Mouse (Mus musculus) CH12.LX (cell line): ENCODE measurements around the gene Slc6a9. TPM values are rescaled to one million over a fixed set of nuclear protein-coding genes. Genes with fewer than 3 reads are reported as not detected.

ENCODE experiments used
- DNase-seq: peaks from one replicate; pipeline ENCODE4 v3.0.0-alpha.2; 2013; ENCODE audit errors: extremely low read depth
- H3K27ac ChIP-seq: 2 replicates; pipeline ENCODE4 v1.5.1; 2012; ENCODE audit warnings: low read depth, mild to moderate bottlenecking, control low read depth, moderate library complexity; ENCODE audit not compliant: insufficient read depth
- H3K27me3 ChIP-seq: replicated peaks from 2 replicates; pipeline ENCODE3; 2012; ENCODE audit warnings: inconsistent platforms
- H3K36me3 ChIP-seq, 2 experiments: replicated peaks in 1 of 2; 2 replicates each; pipeline versions ENCODE3 to v1.6.1; 2012; ENCODE audit warnings: inconsistent platforms in 1 of 2, low read length in 1 of 2, mild to moderate bottlenecking in 1 of 2, mixed read lengths in 1 of 2, moderate library complexity in 1 of 2; ENCODE audit not compliant: control insufficient read depth in 1 of 2, insufficient read depth in 1 of 2
- H3K4me1 ChIP-seq, 2 experiments: 2 replicates each; pipeline ENCODE4 v1.6.1; 2012; ENCODE audit warnings: inconsistent platforms in 1 of 2, moderate library complexity in 1 of 2; ENCODE audit not compliant: insufficient read depth in 2 of 2, control insufficient read depth in 1 of 2
- H3K4me2 ChIP-seq: 2 replicates; pipeline ENCODE4 v1.6.1; 2012; ENCODE audit warnings: low read depth, mild to moderate bottlenecking, control low read depth; ENCODE audit not compliant: poor library complexity, insufficient read depth, severe bottlenecking
- H3K4me3 ChIP-seq, 3 experiments: fragments of 150-350 bp in 1 of 3; sonication (generic) in 1 of 3; replicated peaks in 1 of 3; 2 replicates each; pipeline versions ENCODE3 to v1.5.1; 2011 to 2012; ENCODE audit warnings: low read depth in 2 of 3, low read length in 2 of 3, mild to moderate bottlenecking in 2 of 3, moderate library complexity in 2 of 3, control low read depth in 1 of 3, improper control_type of control experiment in 1 of 3, inconsistent platforms in 1 of 3, mixed read lengths in 1 of 3; ENCODE audit not compliant: poor library complexity in 1 of 3
- H3K79me2 ChIP-seq: replicated peaks from 2 replicates; pipeline ENCODE4 v1.6.1; 2012; ENCODE audit warnings: mild to moderate bottlenecking, moderate library complexity; ENCODE audit not compliant: control insufficient read depth, poor library complexity, insufficient read depth, severe bottlenecking; ENCODE audit errors: extremely low read depth
- H3K9ac ChIP-seq: 2 replicates; pipeline ENCODE4 v1.6.1; 2012; ENCODE audit warnings: low read depth, mild to moderate bottlenecking, control low read depth, moderate library complexity; ENCODE audit not compliant: insufficient read depth
- H3K9me3 ChIP-seq: replicated peaks from 2 replicates; pipeline ENCODE3; 2012; ENCODE audit warnings: low read length, inconsistent platforms, mixed read lengths
- BHLHE40 ChIP-seq: IDR thresholded peaks from 2 replicates; pipeline ENCODE4 v1.6.1; 2011; ENCODE audit warnings: mild to moderate bottlenecking, low read depth, low read length, improper control_type of control experiment
- CHD1 ChIP-seq: IDR thresholded peaks from 2 replicates; pipeline ENCODE4 v1.6.1; 2012; ENCODE audit warnings: low read depth, low read length, improper control_type of control experiment, inconsistent platforms
- CHD2 ChIP-seq: IDR thresholded peaks from 2 replicates; pipeline ENCODE4 v1.6.1; 2011; ENCODE audit warnings: low read length, improper control_type of control experiment
- CTCF ChIP-seq, 2 experiments: IDR thresholded peaks in 1 of 2; conservative IDR thresholded peaks in 1 of 2; 2 replicates each; pipeline ENCODE4 v1.5.1; 2011 to 2012; ENCODE audit warnings: low read depth in 2 of 2, low read length in 2 of 2, improper control_type of control experiment in 1 of 2, inconsistent platforms in 1 of 2, mild to moderate bottlenecking in 1 of 2, moderate library complexity in 1 of 2
- E2F4 ChIP-seq: IDR thresholded peaks from 2 replicates; pipeline ENCODE4 v1.6.1; 2011; ENCODE audit warnings: low read depth, low read length, improper control_type of control experiment; ENCODE audit not compliant: insufficient replicate concordance
- ELF1 ChIP-seq: IDR thresholded peaks from 2 replicates; pipeline ENCODE4 v1.6.1; 2014; ENCODE audit warnings: low read depth, mild to moderate bottlenecking, inconsistent platforms, low read length, improper control_type of control experiment
- EP300 ChIP-seq: IDR thresholded peaks from 2 replicates; pipeline ENCODE4 v1.6.1; 2011; ENCODE audit warnings: low read length, improper control_type of control experiment
- ETS1 ChIP-seq: conservative IDR thresholded peaks from 2 replicates; pipeline ENCODE4 v1.6.1; 2012; ENCODE audit warnings: low read depth, mild to moderate bottlenecking, inconsistent platforms, low read length, improper control_type of control experiment, moderate library complexity
- GABPA ChIP-seq: IDR thresholded peaks from 2 replicates; pipeline ENCODE4 v1.6.1; 2012; ENCODE audit warnings: low read depth, low read length, improper control_type of control experiment, inconsistent platforms; ENCODE audit not compliant: insufficient replicate concordance
- HCFC1 ChIP-seq: IDR thresholded peaks from 2 replicates; pipeline ENCODE4 v1.6.1; 2012; ENCODE audit warnings: low read depth, mild to moderate bottlenecking, inconsistent platforms, low read length, improper control_type of control experiment
- IRF4 ChIP-seq: IDR thresholded peaks from 2 replicates; pipeline ENCODE4 v1.6.1; 2014; ENCODE audit warnings: low read depth, mild to moderate bottlenecking, inconsistent platforms, low read length, improper control_type of control experiment
- JUN ChIP-seq: IDR thresholded peaks from 2 replicates; pipeline ENCODE4 v1.6.1; 2011; ENCODE audit warnings: low read depth, mild to moderate bottlenecking, low read length, improper control_type of control experiment, moderate library complexity; ENCODE audit not compliant: insufficient read depth
- JUND ChIP-seq: conservative IDR thresholded peaks from 2 replicates; pipeline ENCODE4 v1.6.1; 2011; ENCODE audit warnings: low read depth, low read length, improper control_type of control experiment
- KAT2A ChIP-seq: IDR thresholded peaks from 2 replicates; pipeline ENCODE4 v1.6.1; 2012; ENCODE audit warnings: low read length, improper control_type of control experiment, inconsistent platforms; ENCODE audit not compliant: insufficient replicate concordance
- MAFK ChIP-seq: IDR thresholded peaks from 2 replicates; pipeline ENCODE4 v1.6.1; 2011; ENCODE audit warnings: low read length, improper control_type of control experiment; ENCODE audit not compliant: insufficient replicate concordance
- MAX ChIP-seq: IDR thresholded peaks from 2 replicates; pipeline ENCODE4 v1.6.1; 2011; ENCODE audit warnings: low read length, improper control_type of control experiment
- MAZ ChIP-seq: IDR thresholded peaks from 2 replicates; pipeline ENCODE4 v1.6.1; 2012; ENCODE audit warnings: low read depth, mild to moderate bottlenecking, inconsistent platforms, low read length, improper control_type of control experiment, moderate library complexity
- MEF2A ChIP-seq: IDR thresholded peaks from 2 replicates; pipeline ENCODE4 v1.6.1; 2014; ENCODE audit warnings: low read depth, mild to moderate bottlenecking, inconsistent platforms, low read length, improper control_type of control experiment, borderline replicate concordance
- MXI1 ChIP-seq: IDR thresholded peaks from 2 replicates; pipeline ENCODE4 v1.6.1; 2011; ENCODE audit warnings: mild to moderate bottlenecking, low read depth, low read length, improper control_type of control experiment
- MYC ChIP-seq: IDR thresholded peaks from 2 replicates; pipeline ENCODE4 v1.6.1; 2011; ENCODE audit warnings: low read depth, mild to moderate bottlenecking, improper control_type of control experiment, low read length
- NELFE ChIP-seq: IDR thresholded peaks from 2 replicates; pipeline ENCODE4 v1.6.1; 2011; ENCODE audit warnings: low read depth, low read length, improper control_type of control experiment
- NRF1 ChIP-seq: IDR thresholded peaks from 2 replicates; pipeline ENCODE4 v1.6.1; 2014; ENCODE audit warnings: low read depth, mild to moderate bottlenecking, inconsistent platforms, low read length, improper control_type of control experiment, moderate library complexity
- PAX5 ChIP-seq: IDR thresholded peaks from 2 replicates; pipeline ENCODE4 v1.6.1; 2012; ENCODE audit warnings: low read length, inconsistent platforms, mixed read lengths
- POLR2A ChIP-seq: IDR thresholded peaks from 2 replicates; pipeline ENCODE4 v1.6.1; 2011; ENCODE audit warnings: low read depth, mild to moderate bottlenecking, improper control_type of control experiment, low read length
- POLR2AphosphoS2 ChIP-seq: IDR thresholded peaks from 2 replicates; pipeline ENCODE4 v1.6.1; 2011; ENCODE audit warnings: low read depth, low read length, improper control_type of control experiment
- RAD21 ChIP-seq: IDR thresholded peaks from 2 replicates; pipeline ENCODE4 v1.6.1; 2011; ENCODE audit warnings: low read depth, mild to moderate bottlenecking, low read length, improper control_type of control experiment, moderate library complexity
- RCOR1 ChIP-seq: conservative IDR thresholded peaks from 2 replicates; pipeline ENCODE4 v1.6.1; 2012; ENCODE audit warnings: low read depth, mild to moderate bottlenecking, inconsistent platforms, low read length, improper control_type of control experiment
- SIN3A ChIP-seq: IDR thresholded peaks from 2 replicates; pipeline ENCODE4 v1.6.1; 2012; ENCODE audit warnings: low read length, improper control_type of control experiment, inconsistent platforms
- SMC3 ChIP-seq: IDR thresholded peaks from 2 replicates; pipeline ENCODE4 v1.6.1; 2011; ENCODE audit warnings: low read depth, low read length, improper control_type of control experiment
- TBP ChIP-seq: conservative IDR thresholded peaks from 2 replicates; pipeline ENCODE4 v1.6.1; 2011; ENCODE audit warnings: low read depth, low read length, improper control_type of control experiment
- TCF12 ChIP-seq: IDR thresholded peaks from 2 replicates; pipeline ENCODE4 v1.6.1; 2014; ENCODE audit warnings: low read depth, mild to moderate bottlenecking, inconsistent platforms, low read length, improper control_type of control experiment
- UBTF ChIP-seq: IDR thresholded peaks from 2 replicates; pipeline ENCODE4 v1.6.1; 2012; ENCODE audit warnings: low read depth, mild to moderate bottlenecking, inconsistent platforms, low read length, improper control_type of control experiment, moderate library complexity
- USF1 ChIP-seq: IDR thresholded peaks from 2 replicates; pipeline ENCODE4 v1.6.1; 2014; ENCODE audit warnings: low read depth, mild to moderate bottlenecking, inconsistent platforms, low read length, improper control_type of control experiment
- USF2 ChIP-seq: conservative IDR thresholded peaks from 2 replicates; pipeline ENCODE4 v1.6.1; 2011; ENCODE audit warnings: low read depth, low read length, improper control_type of control experiment
- ZC3H11A ChIP-seq: IDR thresholded peaks from 2 replicates; pipeline ENCODE4 v1.6.1; 2012; ENCODE audit warnings: low read depth, mild to moderate bottlenecking, inconsistent platforms, low read length, improper control_type of control experiment
- ZKSCAN1 ChIP-seq: IDR thresholded peaks from 2 replicates; pipeline ENCODE4 v1.6.1; 2012; ENCODE audit warnings: low read depth, inconsistent platforms, low read length, improper control_type of control experiment, borderline replicate concordance
- ZMIZ1 ChIP-seq: IDR thresholded peaks from 2 replicates; pipeline ENCODE4 v1.6.1; 2012; ENCODE audit warnings: low read depth, mild to moderate bottlenecking, inconsistent platforms, low read length, improper control_type of control experiment
- ZNF384 ChIP-seq: IDR thresholded peaks from 2 replicates; pipeline ENCODE4 v1.6.1; 2012; ENCODE audit warnings: low read depth, low read length, improper control_type of control experiment, inconsistent platforms
- dilution Hi-C: fragments of 300-500 bp; cut with MboI; formaldehyde crosslinking; loops from 2 replicates; pipeline ENCODE4 v1.14.3; 2020; ENCODE audit warnings: low sequenced_read_pairs; ENCODE audit not compliant: extremely low pct_unique_long_range_greater_than_20kb, extremely low pct_ligation_motif_present
- in situ Hi-C: fragments of 300-500 bp; cut with MboI; formaldehyde crosslinking; loops from 3 replicates; pipeline ENCODE4 v1.14.3; 2019; ENCODE audit warnings: low sequenced_read_pairs, low pct_ligation_motif_present, low pct_unique_long_range_greater_than_20kb, mixed read lengths
- polyA plus RNA-seq: library from polyadenylated mRNA; unstranded; fragments of >175 nt; gene quantifications from 2 replicates; pipeline ENCODE4 v1.2.1, GENCODE M21; 2012; ENCODE audit warnings: low read depth; ENCODE audit not compliant: insufficient read length
- total RNA-seq, 2 experiments: library from RNA; depleted of rRNA; stranded (reverse); fragments of 300-350 nt in 1 of 2; fragments of >200 nt in 1 of 2; gene quantifications; 2 replicates each; pipeline ENCODE4 v1.2.3; 2012 to 2014

Slc6a9 gene
- total and polyA plus RNA-seq, 3 experiments, result 4.0 to 15.6 (median 9.1) TPM

DNA sequence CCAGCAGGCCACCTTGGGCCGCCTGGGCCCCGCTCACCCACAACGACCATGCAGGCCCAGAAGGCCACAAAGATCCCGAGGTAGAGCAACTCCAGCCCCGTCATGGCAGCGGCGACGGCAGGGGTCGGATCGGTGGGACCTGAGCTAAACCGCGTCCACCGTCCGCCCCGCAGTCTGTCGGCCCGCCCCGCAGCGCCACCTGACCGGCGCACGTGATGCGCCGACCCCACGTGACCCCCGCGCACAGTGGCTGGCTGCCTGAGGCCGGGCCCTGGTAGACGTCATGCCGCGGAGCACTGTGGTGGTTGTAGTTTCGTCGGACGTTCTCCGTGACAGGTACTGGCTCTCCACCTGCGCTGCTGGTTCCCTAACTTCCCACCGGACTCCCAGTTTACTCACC, 52.8 kb downstream of the Slc6a9 start, which contains the start of gene Atp6v0b:
Gene Atp6v0b (minus strand): TSS at position 201 of the 400 bp plus-strand sequence.
- peak; percentile 82 for DNase-seq
- Histone ChIP-seq H3K9me3 (no peaks in the 10 kb centered on the region), H3K79me2 (peaks cover 21% of the 10 kb centered on the region), H3K4me1 (peaks cover 8 to 29% of the 10 kb centered on the region in 2 experiments), H3K9ac (peak within 1 kb of the TSS; percentile 87), H3K4me3 (peak within 1 kb of the TSS; percentile 74 to 95 (median 91)), H3K27ac (peak within 1 kb of the TSS; percentile 39; the same call in 1 of the 2 replicates), H3K4me2 (peak within 1 kb of the TSS; percentile 89), H3K27me3 (no peaks in the 10 kb centered on the region), H3K36me3 (peaks cover 38 to 67% of the 10 kb centered on the region in 2 experiments)
- in situ Hi-C loops (no loop called here), dilution Hi-C loops (no loop called here)
- peak; percentile 34; the same call in 1 of the 2 replicates for TF ChIP-seq UBTF
- peak; percentile 33; the same call in 1 of the 2 replicates for TF ChIP-seq MYC
- TF ChIP-seq MEF2A, result peak; percentile 63; the same call in 1 of the 2 replicates
- no peak for TF ChIP-seq EP300
- TF ChIP-seq POLR2A, result peak; percentile 74
- TF ChIP-seq IRF4, result 0 out of 2 replicates have a peak, but pooled peaks have one; percentile 20
- TF ChIP-seq RCOR1, result peak; percentile 83
- TF ChIP-seq BHLHE40, result peak; percentile 99
- TF ChIP-seq POLR2AphosphoS2, result no peak
- no peak for TF ChIP-seq MAZ
- TF ChIP-seq ZC3H11A, result no peak
- no peak for TF ChIP-seq CHD1
- TF ChIP-seq MAX, result peak; percentile 99
- TF ChIP-seq ELF1, result peak; percentile 71
- TF ChIP-seq KAT2A, result peak; percentile 95; the same call in 1 of the 2 replicates
- peak; percentile 75 for TF ChIP-seq TCF12
- TF ChIP-seq CTCF (conservative IDR thresholded peaks at IDR 0.05 in 1 of 2, IDR thresholded peaks at IDR 0.05 in 1 of 2; ENCODE audit: low read depth in 2 of 2, low read length in 2 of 2), result no peak
- TF ChIP-seq USF2, result peak; percentile 99
- no peak for TF ChIP-seq TBP
- peak; percentile 92 for TF ChIP-seq SIN3A
- TF ChIP-seq MXI1, result peak; percentile 84
- no peak for TF ChIP-seq ZNF384
- no peak for TF ChIP-seq PAX5
- TF ChIP-seq MAFK, result no peak
- TF ChIP-seq E2F4, result no peak
- no peak for TF ChIP-seq JUND
- peak; percentile 97 for TF ChIP-seq HCFC1
- TF ChIP-seq JUN, result no peak
- peak; percentile 48; the same call in 1 of the 2 replicates for TF ChIP-seq ZMIZ1
- TF ChIP-seq ZKSCAN1, result no peak
- peak; percentile 70; the same call in 1 of the 2 replicates for TF ChIP-seq CHD2
- TF ChIP-seq ETS1, result no peak; the same call in 1 of the 2 replicates
- TF ChIP-seq NELFE, result peak; percentile 55
- peak; percentile 74; the same call in 1 of the 2 replicates for TF ChIP-seq GABPA
- TF ChIP-seq RAD21, result no peak
- TF ChIP-seq NRF1, result peak; percentile 74
- peak; percentile 99 for TF ChIP-seq USF1
- TF ChIP-seq SMC3, result no peak
